Mouse (Mus musculus) retina, postnatal 1 day (tissue): ENCODE results near the gene Vmn1r1.
A peak's percentile ranks its signal among the peaks of the same experiment; 100 is the strongest.

Experiments used
- DNase-seq: peaks from one replicate; pipeline ENCODE4 v3.0.0-alpha.2; 2012

Vmn1r1 gene

DNA sequence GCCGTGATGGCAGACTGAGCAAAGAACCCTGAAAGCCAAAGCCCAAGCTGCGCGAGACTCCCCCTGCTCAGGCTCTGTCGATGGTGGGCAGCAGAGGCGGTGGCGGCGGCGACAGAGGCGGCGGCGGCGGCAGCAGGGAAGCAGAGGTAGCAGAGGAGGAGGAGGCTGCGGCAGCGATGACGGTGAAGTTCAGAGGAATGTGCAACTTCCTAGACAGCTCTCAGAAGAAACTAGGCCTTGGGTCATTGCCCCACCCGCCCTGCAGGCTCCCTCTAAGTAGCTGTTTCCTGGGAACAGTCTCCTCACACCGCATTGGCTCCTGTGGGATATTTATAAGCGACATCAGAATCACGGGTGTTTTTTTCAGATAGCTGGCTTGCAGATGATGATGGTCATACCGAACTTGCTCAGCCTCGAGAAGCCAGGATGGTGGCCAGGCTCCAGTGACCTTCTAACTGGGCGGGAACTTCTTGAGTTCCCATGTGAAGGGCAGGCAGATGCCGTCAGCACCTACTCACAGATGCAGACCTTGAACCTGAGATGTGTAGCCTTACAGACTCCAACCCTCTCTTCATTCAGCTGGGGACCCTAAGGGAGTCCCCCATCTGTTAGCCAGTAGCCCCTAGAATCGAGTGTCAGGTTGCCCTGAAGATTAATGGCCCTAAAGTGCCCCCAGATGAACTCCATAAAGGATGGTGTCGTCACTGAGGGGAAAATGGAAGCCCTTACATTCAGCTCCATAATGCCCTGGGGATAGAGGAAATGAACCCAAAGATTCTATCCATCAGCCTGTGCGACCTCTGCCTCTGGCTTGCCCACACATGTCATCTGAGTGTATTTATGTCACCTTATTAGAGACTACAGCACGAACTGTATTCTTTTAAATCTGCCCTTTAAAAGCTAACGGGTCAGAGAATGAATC is 26.8 kb downstream of the Vmn1r1 start:
- no peak for DNase-seq

DNA sequence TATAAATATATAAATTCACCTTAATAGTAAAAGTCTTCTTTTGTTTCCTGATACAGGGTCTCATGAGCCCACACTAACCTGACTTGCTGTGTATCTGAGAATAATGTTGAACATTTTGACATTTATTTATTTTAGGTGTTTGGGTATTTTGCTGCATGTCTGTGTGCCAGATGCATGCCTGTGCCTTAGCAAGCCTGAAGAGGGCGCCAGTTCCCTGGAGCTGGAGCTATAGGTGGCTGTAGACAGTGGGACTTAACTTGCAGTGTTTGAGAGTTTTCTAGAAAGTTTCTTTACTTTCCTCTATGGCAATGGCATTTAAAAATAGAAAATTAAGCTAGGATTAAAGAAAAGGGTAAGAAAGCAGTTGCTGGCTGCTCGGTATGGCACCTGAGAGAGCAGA is 33.5 kb downstream of the Vmn1r1 start:
- no peak for DNase-seq

DNA sequence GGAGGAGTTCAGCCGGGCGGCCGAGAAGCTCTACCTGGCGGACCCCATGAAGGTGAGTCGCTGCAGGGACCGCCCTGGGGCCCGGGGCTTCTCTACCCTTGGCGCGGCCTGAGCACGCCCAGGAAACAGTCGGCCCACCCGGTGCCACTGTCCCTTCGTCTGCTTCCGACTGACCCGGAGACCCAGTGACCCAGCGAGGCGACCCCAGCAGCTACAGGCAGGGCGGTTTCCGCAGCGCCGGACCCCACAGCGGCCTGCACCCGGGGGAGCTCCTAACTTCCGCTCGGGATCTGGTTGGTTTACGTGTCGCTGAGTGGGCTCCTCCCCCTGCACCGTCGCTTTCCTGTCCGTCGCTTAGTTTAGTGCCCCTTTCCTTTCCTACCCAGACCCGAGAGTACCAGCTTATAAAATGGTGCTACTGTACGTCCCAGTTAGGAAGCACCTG is 39.3 kb downstream of the Vmn1r1 start:
- DNase-seq = peak; percentile 93

DNA sequence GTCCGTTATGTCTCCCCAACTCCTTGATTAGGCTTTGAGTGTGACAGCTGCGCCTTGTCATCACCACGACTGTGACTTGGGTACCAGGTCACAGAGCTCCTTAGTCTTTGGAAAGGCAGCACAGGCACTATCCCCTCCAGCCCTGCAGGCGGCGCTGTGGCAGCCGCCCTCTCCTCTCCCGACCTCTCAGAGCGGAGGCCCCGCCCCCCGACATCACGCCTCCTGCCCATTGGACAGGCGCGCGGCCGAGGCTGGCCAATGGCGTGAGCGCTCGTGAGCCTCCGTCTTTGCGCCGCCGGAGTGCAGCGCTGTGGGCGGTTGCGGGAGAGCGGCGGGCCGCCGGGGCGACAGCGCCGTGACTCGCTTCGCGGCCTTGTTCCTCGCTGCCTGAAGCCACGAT is 39.8 kb downstream of the Vmn1r1 start, which contains the start of gene Srp9:
TSS of gene Srp9 (plus strand) at position 232 of the 400 bp plus-strand sequence.
- peak; percentile 99 for DNase-seq

DNA sequence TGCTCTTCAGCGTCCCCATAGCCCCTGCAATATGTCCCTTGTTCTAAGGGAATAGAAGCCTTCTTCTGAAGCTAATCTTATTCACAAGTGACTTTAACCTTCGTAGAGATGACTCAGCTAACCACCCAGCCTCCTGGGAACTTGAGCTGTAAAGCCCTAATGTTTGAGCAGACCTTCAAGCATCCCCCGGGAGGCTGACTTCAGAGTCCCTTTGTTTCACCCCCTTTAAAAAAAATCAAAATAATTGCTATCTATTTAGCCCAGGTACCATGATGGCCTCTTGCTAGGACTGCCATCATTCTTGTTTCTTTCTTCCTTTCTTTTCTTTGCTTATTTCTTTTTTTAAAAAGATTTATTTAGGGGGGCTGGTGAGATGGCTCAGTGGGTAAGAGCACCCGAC is 41.9 kb downstream of the Vmn1r1 start:
- no peak for DNase-seq

DNA sequence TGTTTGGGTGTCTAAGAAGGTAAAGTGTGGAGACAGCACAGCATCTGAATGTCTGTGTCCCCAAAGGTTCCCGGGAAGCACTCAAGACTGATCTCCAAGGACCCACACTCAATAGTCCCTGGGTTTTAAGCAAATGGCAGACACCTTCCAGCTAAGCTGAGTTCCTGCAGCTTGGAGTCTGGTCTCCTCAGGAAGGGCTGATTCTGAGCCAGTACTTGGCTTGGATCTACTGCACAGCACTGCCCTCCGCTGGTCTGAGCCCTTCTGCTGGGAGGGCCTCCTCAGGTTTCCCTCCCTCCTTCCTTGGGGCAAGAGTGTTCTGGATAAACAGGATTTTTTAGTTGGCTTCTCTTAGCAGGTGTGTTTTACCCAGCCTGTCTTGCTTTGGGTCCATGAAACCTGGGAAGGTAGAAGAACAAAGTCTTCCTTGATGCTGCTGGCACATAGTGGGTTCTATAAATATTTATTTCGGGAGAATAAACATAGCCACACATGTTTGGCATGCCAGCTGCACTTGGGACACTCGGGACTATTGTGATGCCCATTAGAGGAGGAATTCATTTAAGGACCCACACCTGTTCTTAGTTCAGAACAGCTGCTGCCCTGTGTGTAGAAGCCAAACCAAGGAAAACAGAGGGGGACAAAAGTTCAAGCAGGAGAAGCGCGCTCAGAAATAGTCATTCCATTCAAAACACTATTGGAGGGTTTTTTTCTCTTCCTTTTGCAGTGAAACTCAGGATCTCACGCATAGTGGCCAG is 48.5 kb downstream of the Vmn1r1 start:
- no peak for DNase-seq

DNA sequence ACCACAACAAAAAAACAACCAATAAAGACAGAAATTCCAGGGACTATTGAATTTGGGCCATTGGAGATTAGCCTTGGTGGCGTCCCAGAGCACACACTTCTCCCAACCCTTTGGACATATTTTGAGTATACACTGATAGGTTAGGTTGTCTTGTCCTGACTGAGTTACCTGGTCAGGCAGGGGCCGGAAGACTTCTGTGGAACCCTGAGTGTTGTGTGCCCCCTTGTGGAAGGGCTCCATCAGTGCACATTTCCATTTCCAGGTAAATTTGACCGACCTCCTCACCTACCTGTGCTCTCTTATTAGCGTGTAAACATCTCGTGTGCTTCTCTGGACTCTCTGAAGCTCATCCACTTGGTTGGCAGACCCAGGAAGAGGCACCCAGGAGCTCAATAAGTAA is 49.1 kb downstream of the Vmn1r1 start:
- DNase-seq = no peak

DNA sequence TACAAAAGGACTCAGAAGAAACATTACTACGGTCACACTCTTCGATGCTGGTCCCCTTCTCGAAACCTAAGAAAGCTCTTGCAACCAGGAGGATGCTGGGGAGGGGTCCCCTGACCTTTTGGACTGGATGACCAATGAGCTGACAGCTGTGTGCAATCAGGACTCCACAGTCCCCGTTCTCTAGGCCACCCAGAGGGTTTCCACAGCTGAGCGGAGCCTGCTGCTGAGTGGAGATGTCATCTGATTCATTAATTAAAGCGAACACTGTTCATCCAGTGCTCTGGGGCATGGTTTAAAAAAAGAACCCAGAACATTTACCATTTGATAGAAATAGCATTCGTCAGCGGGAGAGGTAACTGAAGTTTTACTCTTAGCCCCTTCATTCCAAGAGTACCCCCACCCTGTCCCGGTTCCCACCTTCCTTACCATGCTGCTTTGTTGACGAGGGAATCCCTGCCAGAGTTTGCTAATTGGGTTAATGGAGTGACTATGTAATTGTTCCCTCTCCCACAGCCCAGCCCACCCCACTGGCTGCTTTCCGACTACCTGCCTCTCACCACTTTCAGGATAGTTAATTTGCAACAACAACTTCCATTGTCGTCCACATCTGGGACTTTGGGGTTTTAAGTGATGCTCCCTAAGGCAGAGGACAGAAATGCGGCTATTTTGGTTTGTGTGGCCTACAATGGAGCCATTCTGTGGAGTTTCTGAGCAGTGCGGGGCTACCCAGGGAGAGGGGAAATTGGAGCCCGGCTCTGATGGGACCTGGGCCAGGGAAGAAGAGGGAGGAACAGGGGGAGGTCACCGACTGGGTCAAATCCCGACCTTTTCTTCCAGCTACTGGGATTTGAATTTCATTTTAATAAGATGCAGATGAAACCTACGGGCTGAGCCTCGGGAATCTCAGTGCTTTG is 50.4 kb downstream of the Vmn1r1 start:
- DNase-seq = peak; percentile 88

DNA sequence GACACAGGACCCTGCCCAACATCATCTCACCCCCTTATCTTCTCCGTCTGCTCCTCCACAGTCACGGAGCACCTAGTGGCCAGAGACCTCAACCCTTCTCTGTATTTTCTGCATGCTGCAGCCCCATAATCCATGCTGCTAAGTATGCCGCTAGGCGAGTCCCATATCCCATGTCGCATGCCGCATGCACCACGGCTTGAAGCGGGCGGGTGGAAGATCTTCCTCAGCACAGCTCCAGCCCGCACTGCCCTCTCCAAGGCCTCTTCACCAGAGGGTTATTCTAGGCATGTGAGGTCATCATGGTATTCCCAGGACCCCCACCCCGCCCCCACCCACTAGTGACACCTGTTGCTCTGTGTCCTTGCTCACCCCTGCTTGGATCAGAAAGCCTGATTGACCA is 51.2 kb downstream of the Vmn1r1 start:
- DNase-seq = no peak

DNA sequence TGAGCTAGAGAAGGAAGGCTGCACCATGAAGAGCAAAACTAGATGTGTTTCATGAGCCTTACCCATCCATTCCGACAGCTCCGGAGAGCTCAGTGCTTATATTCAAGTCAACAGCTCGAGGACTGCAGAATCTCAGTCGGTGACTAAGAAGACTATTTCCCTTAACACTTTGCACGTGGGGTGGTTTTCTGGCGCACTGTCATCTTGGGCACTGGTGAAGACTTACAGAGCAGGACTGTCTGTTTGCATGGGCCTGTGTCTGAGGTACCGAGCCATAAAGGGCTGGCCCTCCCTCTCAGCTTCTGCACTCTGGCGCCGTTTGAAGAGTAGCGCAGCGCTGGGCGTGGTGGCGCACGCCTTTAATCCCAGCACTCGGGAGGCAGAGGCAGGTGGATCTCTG is 51.9 kb downstream of the Vmn1r1 start:
- DNase-seq = no peak

DNA sequence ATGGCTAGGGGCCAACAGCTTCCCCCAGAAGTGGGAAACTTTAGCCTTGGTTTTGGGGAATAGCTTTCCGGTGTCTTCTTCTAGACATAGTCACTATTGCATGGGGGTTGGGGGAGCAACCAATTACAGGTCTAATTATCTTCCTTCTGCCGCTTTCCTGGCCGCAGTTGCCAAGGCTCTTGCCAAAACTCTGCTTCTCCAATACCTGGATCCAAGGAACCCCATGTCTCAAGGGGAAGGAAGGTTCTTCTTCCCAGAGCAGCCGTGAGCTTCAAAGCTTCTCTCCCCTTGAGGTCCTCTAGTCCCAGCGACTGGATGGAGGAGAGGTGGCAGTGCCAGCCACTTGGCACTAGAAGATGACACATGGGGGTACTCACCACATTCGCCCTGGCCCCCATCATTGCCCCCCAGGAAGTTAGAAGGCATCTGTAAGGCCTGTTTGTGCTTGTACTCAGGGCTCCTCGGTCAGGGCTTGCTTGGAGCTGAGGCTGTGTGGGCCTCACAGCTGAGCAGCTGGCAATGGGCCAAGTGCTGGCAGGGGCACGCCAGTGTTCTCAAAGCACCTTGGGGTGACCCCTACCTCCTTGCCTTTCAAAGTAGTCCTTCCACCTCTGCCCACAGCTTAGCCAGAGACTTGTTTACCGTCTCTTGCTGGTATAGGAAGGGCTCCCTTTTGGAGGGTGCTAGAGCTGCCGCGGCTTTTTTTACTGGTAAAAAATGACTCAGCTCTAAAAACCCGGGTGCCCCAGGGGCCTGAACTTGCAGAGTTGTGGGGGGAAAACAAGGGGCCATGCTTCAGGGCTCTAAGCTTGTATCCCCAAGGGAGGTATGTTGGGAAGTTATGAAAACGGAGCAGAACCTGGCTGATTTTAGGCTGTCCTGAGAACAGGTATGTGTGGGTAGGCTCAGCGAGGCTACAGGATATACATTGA is 52.6 kb downstream of the Vmn1r1 start:
- peak; percentile 61 for DNase-seq

DNA sequence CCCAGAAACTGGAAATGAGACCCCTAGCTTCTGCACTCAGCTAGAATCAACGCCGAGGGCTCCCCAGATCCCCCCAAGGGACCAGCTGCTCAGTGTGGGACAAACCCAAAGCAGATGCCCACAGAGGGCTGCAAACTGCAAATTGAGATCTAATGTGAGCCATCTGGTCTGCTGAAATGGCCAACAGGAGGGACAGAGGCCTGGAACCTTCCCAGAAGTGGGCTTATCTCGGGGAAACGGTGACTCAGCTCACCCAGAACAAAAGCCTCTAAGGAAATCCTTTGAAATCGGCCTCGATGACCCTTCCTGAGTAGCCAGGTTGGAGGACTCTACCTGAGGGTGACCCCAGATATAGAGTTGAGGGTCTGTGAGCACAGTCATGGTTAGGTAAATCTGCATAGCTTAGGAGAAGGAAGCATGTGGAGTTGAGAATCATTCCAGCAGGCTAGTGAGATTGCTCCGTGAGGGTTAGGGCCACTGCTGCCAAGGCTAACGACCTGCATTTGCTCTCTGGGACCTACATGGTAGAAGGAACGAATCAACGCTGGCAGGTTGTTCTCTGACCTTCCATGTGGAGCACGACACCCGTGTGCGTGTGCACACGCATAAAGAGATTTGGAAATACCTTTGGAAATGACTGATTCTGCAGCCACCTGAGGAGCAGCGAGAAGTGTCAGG is 53.4 kb downstream of the Vmn1r1 start:
- no peak for DNase-seq

DNA sequence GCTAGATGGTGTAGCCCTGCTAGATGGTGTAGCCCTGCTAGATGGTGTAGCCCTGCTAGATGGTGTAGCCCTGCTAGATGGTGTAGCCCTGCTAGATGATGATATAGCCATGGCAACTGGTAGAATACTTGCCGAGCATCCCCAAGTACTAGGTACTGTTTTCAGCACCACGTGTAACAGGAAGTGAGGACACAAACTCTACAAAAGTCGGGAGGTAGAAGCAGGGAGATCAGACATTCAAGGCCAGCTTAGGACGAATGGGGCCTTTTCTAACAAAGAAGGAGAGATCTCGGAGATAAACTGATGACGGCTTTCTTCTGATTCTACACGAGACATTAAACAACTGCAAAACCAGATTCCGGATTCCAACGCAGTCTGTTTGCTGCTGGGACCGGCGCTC is 54.1 kb downstream of the Vmn1r1 start:
- DNase-seq = no peak

DNA sequence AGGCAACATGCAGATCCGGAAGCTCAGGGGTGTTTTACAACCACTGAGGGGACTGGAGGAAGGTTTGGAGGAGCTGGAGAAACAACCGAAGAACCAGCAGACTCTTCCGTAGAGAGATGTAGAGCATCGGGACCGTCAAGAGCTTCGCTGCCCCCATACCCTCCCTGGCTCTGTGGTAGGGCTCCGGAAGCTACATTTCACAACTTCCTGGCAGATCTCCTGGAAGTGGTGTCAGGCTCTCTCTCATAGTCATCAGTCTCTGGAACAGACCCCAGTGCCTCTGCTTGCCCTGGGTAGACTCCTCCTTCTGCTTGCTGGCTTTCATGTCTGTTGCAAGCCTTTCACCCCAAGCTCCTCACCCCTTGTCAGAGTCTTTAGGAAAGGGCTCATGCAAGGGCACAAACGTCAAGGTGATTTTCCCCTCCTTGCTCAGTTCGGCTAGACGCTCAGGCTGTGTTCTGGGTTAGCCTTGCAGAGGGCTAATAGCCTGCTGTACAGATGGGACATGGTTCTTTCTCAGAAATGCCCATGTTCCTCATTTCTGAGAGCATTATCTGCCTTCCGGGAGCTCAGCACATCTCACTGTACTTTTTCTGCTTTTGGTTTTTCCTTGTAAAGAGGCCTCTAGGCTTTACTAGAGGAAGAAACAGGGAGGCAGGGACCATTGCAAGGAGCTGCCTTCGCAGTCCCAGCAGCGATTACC is 55.7 kb downstream of the Vmn1r1 start:
- no peak for DNase-seq

DNA sequence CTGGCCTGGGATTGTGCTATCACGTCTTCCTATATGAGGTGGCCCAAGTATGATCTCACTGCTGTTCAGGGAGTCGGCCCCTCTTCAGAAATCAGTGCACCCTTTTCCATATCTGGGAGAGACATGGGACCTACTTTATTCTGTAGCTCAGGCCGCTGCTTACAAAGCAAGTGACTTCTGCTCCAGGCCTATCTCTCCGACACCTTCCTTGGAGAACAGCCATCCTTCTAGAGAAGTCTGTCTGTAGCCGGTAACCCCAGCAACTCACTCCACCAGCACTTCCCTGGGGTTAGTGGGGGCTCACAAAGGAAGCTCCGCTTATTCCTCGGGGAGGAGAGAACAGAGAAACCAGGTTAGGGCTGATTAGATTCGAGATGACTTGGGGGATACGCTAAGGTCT is 57.0 kb downstream of the Vmn1r1 start:
- DNase-seq = no peak

DNA sequence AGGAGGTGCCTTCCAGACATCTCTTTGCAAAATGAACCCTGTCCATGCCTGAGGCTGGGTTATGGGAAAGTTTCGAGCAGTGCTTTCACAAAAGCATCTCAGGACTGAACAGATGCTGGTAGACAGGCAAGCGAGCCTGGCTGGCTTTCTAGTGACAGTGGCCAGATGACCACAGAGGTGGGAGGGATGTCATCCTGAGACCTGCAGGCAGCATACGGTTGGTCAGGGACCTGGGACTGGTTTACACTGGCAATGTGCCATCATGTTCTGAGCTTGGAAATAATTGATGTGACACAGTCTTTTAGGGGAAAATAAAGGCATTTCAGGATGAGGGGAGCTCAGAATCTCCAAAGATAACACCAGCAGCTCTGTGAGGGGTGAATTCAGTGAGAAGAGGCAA is 59.3 kb downstream of the Vmn1r1 start:
- no peak for DNase-seq
